8 mouse cellular contexts compared by ENCODE assay signal in the genomic region with DNA sequence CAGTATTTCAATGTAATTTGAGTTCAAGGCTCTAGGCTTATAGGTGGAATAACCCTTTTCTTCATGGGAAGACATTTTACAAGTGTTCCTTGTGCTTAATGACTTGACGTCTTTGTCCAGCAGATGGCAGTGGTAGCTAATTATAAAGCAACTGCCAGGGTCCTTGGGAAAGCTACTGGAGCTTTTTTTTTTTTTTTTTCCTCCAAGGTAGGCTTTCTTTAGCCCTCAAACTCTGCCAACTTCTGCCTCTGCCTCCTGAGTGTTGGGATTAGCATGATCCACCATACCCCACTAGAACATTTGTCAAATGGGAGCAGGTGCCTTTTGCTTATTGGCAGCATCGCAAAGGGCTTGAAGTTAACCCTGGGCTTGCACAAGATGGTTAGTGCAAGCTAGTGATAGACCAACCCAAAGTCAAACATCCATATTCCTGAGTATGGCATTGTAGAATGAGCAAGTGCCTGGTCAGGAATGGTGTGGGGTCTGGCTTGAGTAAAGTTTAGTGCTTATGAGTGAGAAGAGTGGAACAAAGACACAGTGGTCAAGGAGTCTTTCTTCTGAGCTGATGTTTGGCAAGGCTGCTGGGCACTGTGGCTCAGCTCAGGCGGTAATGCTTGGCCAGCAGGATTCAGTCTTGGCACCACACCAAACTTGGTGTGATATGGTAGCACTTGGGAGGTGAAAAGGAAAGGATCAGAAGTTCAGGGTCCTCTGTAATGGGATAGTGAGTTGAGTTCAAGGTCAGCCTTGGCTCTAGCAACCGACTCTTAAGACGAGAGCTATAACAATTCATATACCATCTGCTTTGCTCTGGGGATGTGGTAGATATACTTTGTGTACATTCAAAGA. TPM values are rescaled to one million over a fixed set of nuclear protein-coding genes. Genes with fewer than 3 reads are reported as not detected.
DNase-seq lines count a peak whose midpoint lies in the region; ATAC-seq lines count a peak whose summit lies in the region.

No protein-coding gene starts in this region.

- peaks cover 38% of the 10 kb centered on the region for H3K4me1 ChIP-seq in kidney, embryonic 16.5 days (ENCODE audit: insufficient read depth, low read length)
- H3K4me1 ChIP-seq in midbrain, embryonic 12.5 days, result peaks cover 53% of the 10 kb centered on the region

- H3K4me2 ChIP-seq in kidney, embryonic 16.5 days (replicated peaks; ENCODE audit: low read depth, low read length), result no peak overlapping the region
- no peak overlapping the region for H3K4me2 ChIP-seq in midbrain, embryonic 12.5 days (replicated peaks)

- 16% methylated on average over 5 of the region's 5 CpGs for WGBS in kidney, embryonic 16.5 days
- 36% methylated on average over 5 of the region's 5 CpGs for WGBS in midbrain, embryonic 12.5 days

- no peak overlapping the region for H3K4me3 ChIP-seq in kidney, embryonic 16.5 days (ENCODE audit: low read length)
- no peak overlapping the region for H3K4me3 ChIP-seq in midbrain, embryonic 12.5 days

- peak overlapping the region; percentile 70 for H3K27ac ChIP-seq in kidney, embryonic 16.5 days (ENCODE audit: low read length)
- peak overlapping the region; percentile 75 for H3K27ac ChIP-seq in midbrain, embryonic 12.5 days (replicated peaks)

- peak; percentile 49 for DNase-seq in 3134 (ENCODE audit: extremely low read depth, insufficient read length, low spot score)
- DNase-seq in CD4-positive, CD25-positive, alpha-beta regulatory T cell, adult 2 months (ENCODE audit: low read depth, low spot score), result peak; percentile 71
- DNase-seq in cerebellum, adult 18-20 months, result peak; percentile 44 to 46
- DNase-seq in forelimb bud, embryonic 11.5 days (ENCODE audit: low read depth, low spot score), result peak; percentile 60
- no peak for DNase-seq in spleen, adult 18-20 months
- no peak for DNase-seq in thymus, postnatal 25 days

- no peaks in the 10 kb centered on the region for H3K27me3 ChIP-seq in kidney, embryonic 16.5 days (ENCODE audit: insufficient read depth, low read length)
- H3K27me3 ChIP-seq in midbrain, embryonic 12.5 days, result no peaks in the 10 kb centered on the region

- peaks cover 46% of the 10 kb centered on the region for H3K36me3 ChIP-seq in kidney, embryonic 16.5 days (ENCODE audit: insufficient read depth, low read length)
- H3K36me3 ChIP-seq in midbrain, embryonic 12.5 days, result peaks cover 43% of the 10 kb centered on the region

- H3K9ac ChIP-seq in kidney, embryonic 16.5 days (replicated peaks; ENCODE audit: low read length), result no peak overlapping the region
- peak overlapping the region; percentile 31; the same call in 1 of the 2 replicates for H3K9ac ChIP-seq in midbrain, embryonic 12.5 days (replicated peaks)

- no peaks in the 10 kb centered on the region for H3K9me3 ChIP-seq in kidney, embryonic 16.5 days (ENCODE audit: low read length)
- H3K9me3 ChIP-seq in midbrain, embryonic 12.5 days, result no peaks in the 10 kb centered on the region

- peak; percentile 47; the same call in 1 of the 2 replicates for ATAC-seq in kidney, embryonic 16.5 days (ENCODE audit: low FRiP score, low TSS enrichment)
- ATAC-seq in midbrain, embryonic 12.5 days (ENCODE audit: low FRiP score, low read depth), result 0 out of 2 replicates have a peak, but pooled peaks have one; percentile 4

RNA-seq across cellular contexts. Expression of gene Hspa8, which starts 5.9 kb away (rescaled TPM):
- 2,859 and 3,187 TPM in 2 replicates for polyA plus RNA-seq in kidney, embryonic 16.5 days (2015; fragmentation: Nextera tagmentation; extraction: Ambion mirVana)
- 2,718 and 2,773 TPM in 2 replicates for polyA plus RNA-seq in midbrain, embryonic 12.5 days (2016; fragmentation: Nextera tagmentation; extraction: Ambion mirVana)

Comparison
In these comparisons a context has a peak if more than half of its experiments do, and no peak if none do; other contexts are left out.
1. DNase-seq: peak in 3134 (single experiment), CD4-positive, CD25-positive, alpha-beta regulatory T cell, adult 2 months (single experiment), cerebellum, adult 18-20 months (2 of 2) and forelimb bud, embryonic 11.5 days (single experiment); none in spleen, adult 18-20 months (0 of 2) and thymus, postnatal 25 days (single experiment).